Mouse (Mus musculus) erythroid progenitor cell, adult 5-6 weeks (primary cell): Measurements from ENCODE around the gene Arrb2. TPM values are rescaled to one million over a fixed set of nuclear protein-coding genes. Genes with fewer than 3 reads are reported as not detected.
"Not testable (repeated sequence)": the region's sequence is repeated elsewhere in the genome, so short reads cannot be mapped to it uniquely, and the experiment has no call there.

ENCODE experiments used
- ATAC-seq: replicated peaks from 2 replicates; pipeline ENCODE4 v1.8.0; 2016; ENCODE audit warnings: moderate number of reproducible peaks, mild to moderate bottlenecking, moderate TSS enrichment, inconsistent platforms; ENCODE audit not compliant: poor library complexity, low FRiP score, severe bottlenecking
- total RNA-seq, 2 experiments: library from RNA; stranded (forward) in 1 of 2; stranded (reverse) in 1 of 2; fragments of 150-400 nt in 1 of 2; fragments of 186-747, 209-891 nt in 1 of 2; gene quantifications; 2 replicates each; pipeline versions ENCODE4 v1.2.3 to v1.2.4; 2015 to 2017; ENCODE audit warnings: low replicate concordance in 2 of 2

Gene Arrb2
- total RNA-seq (2015; ENCODE audit: low replicate concordance) = 30.6 and 51.2 TPM in 2 replicates
- 27.9 and 33.4 TPM in 2 replicates for total RNA-seq (2017; ENCODE audit: low replicate concordance)

GRCm38 (mm10) chr11:70432048-70432894 lies at the start of gene Arrb2:
Gene Arrb2, plus strand, starts transcription at chr11:70432635.
- ATAC-seq = peak; percentile 93

- ATAC-seq = no peak
These were observed 48.3 kb upstream of the Arrb2 start for GRCm38 (mm10) chr11:70384136-70384535.

GRCm38 (mm10) chr11:70387436-70387835 lies 45.0 kb upstream of the Arrb2 start:
- no peak for ATAC-seq

- ATAC-seq = no peak
These were observed 43.0 kb upstream of the Arrb2 start for GRCm38 (mm10) chr11:70389421-70389820.

GRCm38 (mm10) chr11:70403598-70403997 lies 28.8 kb upstream of the Arrb2 start:
- ATAC-seq = no peak

GRCm38 (mm10) chr11:70409594-70410296 lies 22.7 kb upstream of the Arrb2 start, which contains the start of gene Pelp1:
Gene Pelp1, minus strand, starts transcription at chr11:70410031.
- peak; percentile 94 for ATAC-seq

GRCm38 (mm10) chr11:70410297-70410643 lies 22.2 kb upstream of the Arrb2 start:
- ATAC-seq = peak; percentile 20; the same call in 1 of the 2 replicates

GRCm38 (mm10) chr11:70412591-70412990 lies 19.8 kb upstream of the Arrb2 start:
- ATAC-seq = no peak

- 0 out of 2 replicates have a peak, but pooled peaks have one; percentile 23 for ATAC-seq
These were observed 18.5 kb upstream of the Arrb2 start for GRCm38 (mm10) chr11:70413961-70414360.

- no peak for ATAC-seq
These were observed 14.2 kb upstream of the Arrb2 start for GRCm38 (mm10) chr11:70418199-70418598.

GRCm38 (mm10) chr11:70419486-70419885 lies 12.9 kb upstream of the Arrb2 start:
- ATAC-seq = no peak

- not testable (repeated sequence) for ATAC-seq
These were observed 5.8 kb upstream of the Arrb2 start for GRCm38 (mm10) chr11:70426598-70426997.

GRCm38 (mm10) chr11:70431574-70431973 lies 861 bp upstream of the Arrb2 start:
- ATAC-seq = no peak

- ATAC-seq = 0 out of 2 replicates have a peak, but pooled peaks have one; percentile 15
These were observed 597 bp downstream of the Arrb2 start for GRCm38 (mm10) chr11:70432895-70433568.

- no peak for ATAC-seq
These were observed 1.1 kb downstream of the Arrb2 start for GRCm38 (mm10) chr11:70433569-70433943.

- ATAC-seq = no peak
These were observed 1.5 kb downstream of the Arrb2 start for GRCm38 (mm10) chr11:70433951-70434350.

- ATAC-seq = no peak
These were observed 3.0 kb downstream of the Arrb2 start for GRCm38 (mm10) chr11:70435476-70435875.

GRCm38 (mm10) chr11:70437426-70437825 lies 5.0 kb downstream of the Arrb2 start:
- no peak for ATAC-seq

- no peak for ATAC-seq
These were observed 6.4 kb downstream of the Arrb2 start for GRCm38 (mm10) chr11:70438728-70439374.

GRCm38 (mm10) chr11:70440637-70441036 lies 8.2 kb downstream of the Arrb2 start:
- no peak for ATAC-seq
